Mouse (Mus musculus) adrenal gland, postnatal 36 days (tissue): ENCODE results near the gene Dnah6. TPM values are rescaled to one million over a fixed set of nuclear protein-coding genes. Genes with fewer than 3 reads are reported as not detected.
A peak's percentile ranks its signal among the peaks of the same experiment; 100 is the strongest.

Experiments
- DNase-seq, 2 experiments: peaks; one replicate each; pipeline ENCODE4 v3.0.0; 2021; ENCODE audit warnings: mixed read lengths in 1 of 2
- total RNA-seq, 2 experiments: library from RNA; stranded (reverse); gene quantifications; 2 replicates each; pipeline ENCODE4 v1.2.3; 2021

Dnah6 gene
- total RNA-seq, 2 experiments from 2014 or later, result 0.03 to 0.07 TPM

GRCm38 (mm10) chr6:73142776-73143175, 78.7 kb downstream of the Dnah6 start:
- no peak for DNase-seq

GRCm38 (mm10) chr6:73140836-73141235, 80.6 kb downstream of the Dnah6 start:
- no peak for DNase-seq

- no peak for DNase-seq
Measured at GRCm38 (mm10) chr6:73132784-73133183, 88.7 kb downstream of the Dnah6 start.

GRCm38 (mm10) chr6:73127594-73127993, 93.9 kb downstream of the Dnah6 start:
- no peak for DNase-seq

DNA sequence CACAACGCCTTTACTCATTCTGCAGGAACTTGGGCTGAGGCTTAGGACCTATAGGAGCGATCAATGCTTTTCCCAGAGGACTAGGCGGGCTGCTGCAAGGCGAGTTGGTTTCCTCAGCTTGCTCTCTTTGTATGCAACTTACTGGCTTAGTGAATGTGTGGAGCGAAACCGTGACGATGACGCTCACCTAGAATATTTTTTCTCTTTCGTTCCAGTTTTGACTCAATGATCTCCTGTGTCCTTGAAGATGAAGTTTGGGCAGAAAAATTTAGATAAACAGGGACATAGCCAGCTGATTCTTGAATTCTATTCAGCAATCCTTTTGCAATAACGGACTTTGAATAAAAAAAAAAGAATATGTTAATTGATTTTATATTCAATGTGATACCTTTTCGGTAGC, 101.1 kb downstream of the Dnah6 start:
- no peak for DNase-seq

DNA sequence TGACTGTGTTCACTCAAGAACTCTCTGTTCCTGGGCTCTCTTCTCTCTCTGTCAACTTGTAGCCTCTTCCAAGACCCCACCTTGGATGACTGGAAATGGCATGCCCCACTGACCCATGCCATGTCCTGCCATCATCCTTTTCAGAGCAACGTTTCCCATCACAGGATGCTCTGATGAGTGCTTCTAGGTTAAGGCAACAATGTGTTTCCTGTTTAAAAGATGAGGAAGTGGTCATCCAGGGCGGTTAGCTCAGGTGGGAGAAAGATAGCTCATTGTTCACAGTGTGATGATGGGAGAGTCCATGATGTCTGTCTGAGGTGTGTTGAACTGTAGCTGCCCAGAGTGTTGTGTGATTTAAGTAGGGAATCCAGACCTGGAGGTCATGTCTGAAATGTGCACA, 107.6 kb downstream of the Dnah6 start:
- DNase-seq, result no peak

GRCm38 (mm10) chr6:73113365-73113764, 108.1 kb downstream of the Dnah6 start:
- DNase-seq, result no peak

GRCm38 (mm10) chr6:73093133-73093532, 128.3 kb downstream of the Dnah6 start:
- DNase-seq, result no peak

DNA sequence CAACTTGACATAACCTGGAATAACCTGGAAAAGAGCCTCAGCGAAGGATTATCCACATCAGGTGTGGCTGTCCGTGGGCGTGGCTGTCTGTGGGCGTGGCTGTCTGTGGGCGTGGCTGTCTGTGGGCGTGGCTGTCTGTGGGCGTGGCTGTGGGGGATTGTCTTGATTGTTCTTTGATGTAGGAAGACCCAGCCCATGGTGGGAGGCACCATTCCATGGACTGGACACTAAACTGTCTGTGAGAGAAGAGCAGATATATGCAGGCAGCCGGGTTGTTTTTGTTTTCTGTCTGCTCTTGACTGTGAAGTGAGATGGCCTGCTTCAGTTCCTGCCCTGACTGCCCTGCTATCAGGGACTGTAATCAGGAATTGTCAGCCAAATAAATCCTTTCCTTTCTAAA, 130.6 kb downstream of the Dnah6 start:
- no peak for DNase-seq

- DNase-seq, result no peak
Measured at GRCm38 (mm10) chr6:73082571-73082970, 138.9 kb downstream of the Dnah6 start.

DNA sequence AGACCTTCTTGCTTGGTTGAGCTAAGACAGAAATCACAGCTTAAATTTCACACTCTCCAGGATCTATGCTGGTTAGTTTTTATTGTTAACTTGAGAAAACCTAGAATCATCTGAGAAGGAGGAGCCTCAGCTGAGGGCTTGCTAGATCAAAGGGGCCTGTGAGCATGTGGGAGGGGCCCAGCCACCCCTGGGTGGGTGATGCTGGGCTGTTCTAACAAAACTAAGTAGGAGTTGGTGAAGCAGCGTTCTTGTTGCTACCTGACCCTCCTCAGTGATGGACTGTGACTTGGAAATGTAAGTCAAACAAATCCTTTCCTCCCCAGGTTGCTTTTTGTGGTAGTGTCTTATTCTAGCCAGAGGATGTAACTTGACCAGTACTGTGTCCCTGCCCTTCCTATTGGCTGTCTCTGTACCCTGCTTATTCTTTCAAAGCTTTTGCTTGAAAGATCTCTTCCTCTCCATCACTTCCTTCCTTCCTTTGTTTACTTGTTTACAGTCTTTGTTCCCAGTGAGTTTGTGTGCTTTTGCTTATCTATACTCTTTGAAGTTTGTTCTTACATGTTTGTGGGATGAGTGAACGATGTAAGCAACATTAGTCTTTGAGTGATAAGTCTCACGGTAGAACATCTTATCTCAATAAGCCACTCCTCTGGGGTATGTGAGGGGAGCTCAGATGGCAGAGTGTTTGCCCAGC, 149.2 kb downstream of the Dnah6 start:
- no peak for DNase-seq

- no peak for DNase-seq
Measured at GRCm38 (mm10) chr6:73071214-73071613, 150.2 kb downstream of the Dnah6 start.

GRCm38 (mm10) chr6:73070663-73071062, 150.8 kb downstream of the Dnah6 start:
- peak in 1 of 2 experiments; percentile 6 for DNase-seq

- DNase-seq, result no peak
Measured at GRCm38 (mm10) chr6:73064551-73064950, 156.9 kb downstream of the Dnah6 start.

- DNase-seq, result no peak
Measured at GRCm38 (mm10) chr6:73059596-73060121, 161.8 kb downstream of the Dnah6 start.

DNA sequence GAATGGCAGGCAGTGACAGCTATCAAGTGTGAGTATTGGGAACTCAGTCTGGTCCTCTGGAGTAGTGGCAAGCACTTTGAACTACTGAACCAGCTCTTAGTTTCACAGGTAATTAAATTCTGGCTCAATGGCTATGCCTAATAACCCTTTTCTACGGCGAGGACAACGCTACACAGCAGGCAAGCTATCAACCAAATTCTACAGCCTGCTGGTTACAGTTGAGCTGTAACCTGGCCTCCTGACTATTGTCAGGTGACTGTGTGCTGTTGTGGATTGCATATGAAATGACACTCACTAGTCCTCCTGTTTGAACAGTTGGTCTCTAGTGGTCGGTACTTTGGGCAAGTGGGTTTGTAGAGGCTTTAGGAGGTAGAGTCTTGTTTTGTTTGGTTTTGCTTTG, 162.3 kb downstream of the Dnah6 start:
- no peak for DNase-seq

- no peak for DNase-seq
Measured at GRCm38 (mm10) chr6:73055347-73055746, 166.1 kb downstream of the Dnah6 start.

GRCm38 (mm10) chr6:73054807-73055206, 166.6 kb downstream of the Dnah6 start:
- no peak for DNase-seq

DNA sequence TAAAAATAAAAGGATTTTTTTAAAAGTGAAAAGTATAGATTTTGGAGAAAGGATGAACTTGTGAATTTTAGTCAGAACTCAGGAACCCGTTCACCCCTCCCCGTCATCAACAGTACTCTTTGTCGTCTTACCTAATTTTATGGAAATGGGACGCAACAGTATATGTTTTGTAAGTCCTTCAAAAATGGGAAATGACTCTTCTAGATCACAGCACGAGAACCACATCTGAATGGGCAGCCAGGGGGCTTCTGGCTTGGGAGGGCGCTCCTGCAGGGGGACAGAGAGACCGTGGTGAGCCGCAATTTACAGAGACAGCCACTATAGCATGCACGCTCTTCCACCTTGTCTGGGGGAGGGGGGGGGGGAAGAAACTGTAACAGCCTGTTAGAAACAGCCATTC, 167.9 kb downstream of the Dnah6 start:
- no peak for DNase-seq

GRCm38 (mm10) chr6:73047259-73047658, 174.2 kb downstream of the Dnah6 start:
- DNase-seq, result no peak

GRCm38 (mm10) chr6:73045944-73046343, 175.5 kb downstream of the Dnah6 start:
- no peak for DNase-seq

- no peak for DNase-seq
Measured at GRCm38 (mm10) chr6:73042278-73042677, 179.2 kb downstream of the Dnah6 start.

GRCm38 (mm10) chr6:73038291-73038690, 183.2 kb downstream of the Dnah6 start:
- no peak for DNase-seq

- no peak for DNase-seq
Measured at GRCm38 (mm10) chr6:73028853-73029252, 192.6 kb downstream of the Dnah6 start.
